8 mouse cellular contexts compared by ENCODE assay signal in genomic region chr12:112184390-112184789, GRCm38 (mm10). TPM values are rescaled to one million over a fixed set of nuclear protein-coding genes. Genes with fewer than 3 reads are reported as not detected.
DNase-seq lines count a peak whose midpoint lies in the region; ATAC-seq and TF ChIP-seq lines count a peak whose summit lies in the region.

No protein-coding gene starts in this region.

- peaks cover 17% of the 10 kb centered on the region for H3K4me1 ChIP-seq in intestine, embryonic 14.5 days (replicated peaks; ENCODE audit: control insufficient read depth, insufficient read depth, low read length)
- H3K4me1 ChIP-seq in liver, embryonic 13.5 days (replicated peaks), result no peaks in the 10 kb centered on the region
- H3K4me1 ChIP-seq in stomach, postnatal 0 days (replicated peaks; ENCODE audit: control insufficient read depth, insufficient read depth), result peaks cover 3% of the 10 kb centered on the region; the same call in 1 of the 2 replicates
- H3K4me1 ChIP-seq in thymus, adult 2 months (replicated peaks; ENCODE audit: control insufficient read depth, insufficient read depth, low read length), result no peaks in the 10 kb centered on the region

- TF ChIP-seq POLR2A in thymus, adult 2 months (IDR thresholded peaks at IDR 0.05; ENCODE audit: control insufficient read depth, extremely low read depth, insufficient read depth, low read length, poor library complexity), result no peak

- peak; percentile 22 for DNase-seq in left cerebral cortex, postnatal 14 days (ENCODE audit: low spot score in 2 of 2)
- DNase-seq in left cerebral cortex, adult 2 months (ENCODE audit: extremely low spot score in 1 of 2, low spot score in 2 of 2), result no peak
- DNase-seq in gastrocnemius, adult 18-20 months (ENCODE audit: low spot score), result peak; percentile 66
- DNase-seq in intestine, embryonic 14.5 days (ENCODE audit: low spot score), result peak; percentile 69
- no peak for DNase-seq in liver, embryonic 13.5 days
- DNase-seq in stomach, postnatal 0 days (ENCODE audit: low spot score), result peak; percentile 24
- DNase-seq in thymus, adult 2 months, result no peak

- no peak overlapping the region for H3K9ac ChIP-seq in intestine, embryonic 14.5 days (ENCODE audit: low read length)
- H3K9ac ChIP-seq in liver, embryonic 13.5 days, result no peak overlapping the region
- H3K9ac ChIP-seq in stomach, postnatal 0 days (ENCODE audit: low read length), result no peak overlapping the region; the same call in 1 of the 2 replicates

- no peaks in the 10 kb centered on the region for H3K9me3 ChIP-seq in intestine, embryonic 14.5 days (ENCODE audit: control insufficient read depth, low read length)
- no peaks in the 10 kb centered on the region for H3K9me3 ChIP-seq in liver, embryonic 13.5 days (replicated peaks)
- no peaks in the 10 kb centered on the region for H3K9me3 ChIP-seq in stomach, postnatal 0 days (ENCODE audit: control insufficient read depth, low read length)

- no peak overlapping the region for H3K4me3 ChIP-seq in left cerebral cortex, adult 2 months
- H3K4me3 ChIP-seq in intestine, embryonic 14.5 days (ENCODE audit: low read depth, low read length), result no peak overlapping the region
- no peak overlapping the region for H3K4me3 ChIP-seq in liver, embryonic 13.5 days (replicated peaks)
- H3K4me3 ChIP-seq in stomach, postnatal 0 days (ENCODE audit: low read depth, low read length), result no peak overlapping the region
- no peak overlapping the region for H3K4me3 ChIP-seq in thymus, adult 2 months (ENCODE audit: control insufficient read depth, insufficient read depth, low read length)

- no peak; the same call in 1 of the 2 replicates for TF ChIP-seq CTCF in left cerebral cortex, adult 2 months (IDR thresholded peaks at IDR 0.05)
- peak; percentile 50 for TF ChIP-seq CTCF in stomach, postnatal 0 days (IDR thresholded peaks at IDR 0.05; ENCODE audit: low read depth)
- TF ChIP-seq CTCF in thymus, adult 2 months (IDR thresholded peaks at IDR 0.05; ENCODE audit: borderline replicate concordance, control insufficient read depth, extremely low read depth, insufficient read depth, low read length, poor library complexity), result no peak

- no peaks in the 10 kb centered on the region for H3K36me3 ChIP-seq in intestine, embryonic 14.5 days (ENCODE audit: control insufficient read depth, insufficient read depth, low read length)
- H3K36me3 ChIP-seq in liver, embryonic 13.5 days, result no peaks in the 10 kb centered on the region
- no peaks in the 10 kb centered on the region for H3K36me3 ChIP-seq in stomach, postnatal 0 days (ENCODE audit: control insufficient read depth, insufficient read depth, low read length)
- H3K36me3 ChIP-seq in thymus, adult 2 months (ENCODE audit: control insufficient read depth, insufficient read depth, low read length), result no peaks in the 10 kb centered on the region

- H3K4me2 ChIP-seq in intestine, embryonic 14.5 days (ENCODE audit: low read length), result no peak overlapping the region
- no peak overlapping the region for H3K4me2 ChIP-seq in liver, embryonic 13.5 days
- no peak overlapping the region for H3K4me2 ChIP-seq in stomach, postnatal 0 days (replicated peaks; ENCODE audit: low read depth)

- H3K27me3 ChIP-seq in intestine, embryonic 14.5 days (replicated peaks; ENCODE audit: control insufficient read depth, insufficient read depth, low read length), result no peaks in the 10 kb centered on the region
- no peaks in the 10 kb centered on the region for H3K27me3 ChIP-seq in liver, embryonic 13.5 days
- H3K27me3 ChIP-seq in stomach, postnatal 0 days (ENCODE audit: control insufficient read depth, insufficient read depth, low read length), result no peaks in the 10 kb centered on the region
- H3K27me3 ChIP-seq in thymus, adult 2 months (ENCODE audit: control insufficient read depth, insufficient read depth, low read length), result no peaks in the 10 kb centered on the region

- intact Hi-C loops in left cerebral cortex, postnatal 14 days (cut with DNase I), result no loop called here
- intact Hi-C loops in left cerebral cortex, adult 2 months (cut with DNase I), result no loop called here

- 31% methylated on average over 3 of the region's 3 CpGs for whole genome bisulfite sequencing in intestine, embryonic 14.5 days
- 24% methylated on average over 3 of the region's 3 CpGs for WGBS in liver, embryonic 13.5 days (ENCODE audit: insufficient replicate concordance)
- 29% methylated on average over 3 of the region's 3 CpGs for WGBS in stomach, postnatal 0 days
- WGBS in thymus, adult 2 months, result 60% methylated on average over 3 of the region's 3 CpGs

- no peak overlapping the region; the same call in 1 of the 2 replicates for H3K27ac ChIP-seq in left cerebral cortex, adult 2 months
- H3K27ac ChIP-seq in intestine, embryonic 14.5 days (ENCODE audit: low read depth), result peak overlapping the region; percentile 65; the same call in 1 of the 2 replicates
- H3K27ac ChIP-seq in liver, embryonic 13.5 days, result no peak overlapping the region
- H3K27ac ChIP-seq in stomach, postnatal 0 days (replicated peaks), result peak overlapping the region; percentile 69
- H3K27ac ChIP-seq in thymus, adult 2 months (ENCODE audit: control insufficient read depth, insufficient read depth, low read length), result no peak overlapping the region

- TF ChIP-seq EP300 in stomach, postnatal 0 days (optimal IDR thresholded peaks at IDR 0.05), result no peak

- ATAC-seq in intestine, embryonic 14.5 days (replicated peaks; ENCODE audit: low FRiP score, low TSS enrichment, low read depth), result 0 out of 2 replicates have a peak, but pooled peaks have one; percentile 10
- ATAC-seq in liver, embryonic 13.5 days (ENCODE audit: low read depth), result peak; percentile 52
- ATAC-seq in stomach, postnatal 0 days (ENCODE audit: low FRiP score, low TSS enrichment), result peak; percentile 56; the same call in 1 of the 2 replicates
- no peak for ATAC-seq in megakaryocyte progenitor cell, adult 5-6 weeks (replicated peaks; ENCODE audit: poor library complexity)

RNA-seq across cellular contexts. Expression of gene Kif26a, which starts 38.4 kb away (rescaled TPM):
- 1 to 10 TPM; 5.8 to 8.1 TPM for total RNA-seq in left cerebral cortex, postnatal 14 days (2021)
- total RNA-seq in left cerebral cortex, adult 2 months (2021), result 1 to 10 TPM; 4.9 to 5.2 TPM
- 1 to 10 TPM; 2.7 to 4.5 TPM for total RNA-seq in gastrocnemius, adult 18-20 months (2021)
- polyA plus RNA-seq in intestine, embryonic 14.5 days (2014; fragmentation: Nextera tagmentation; extraction: Ambion mirVana), result 2.6 and 3.6 TPM in 2 replicates
- polyA plus RNA-seq in liver, embryonic 13.5 days (2015; fragmentation: Nextera tagmentation; extraction: Ambion mirVana), result 0.13 and 0.17 TPM in 2 replicates
- polyA plus RNA-seq in stomach, postnatal 0 days (2015; fragmentation: Nextera tagmentation; extraction: Ambion mirVana), result 0.75 and 0.80 TPM in 2 replicates
- not detected in 2 replicates for total RNA-seq in megakaryocyte progenitor cell, adult 5-6 weeks (2015)
- total RNA-seq in megakaryocyte progenitor cell, adult 5-6 weeks (2017), result not detected in 2 replicates
- polyA plus RNA-seq in thymus, adult 2 months (2012; rRNA removed), result 6.3 and 6.6 TPM in 2 replicates

Comparison
In these comparisons a context has a peak if more than half of its experiments do, and no peak if none do; other contexts are left out.
1. DNase-seq: peak in left cerebral cortex, postnatal 14 days (2 of 2), gastrocnemius, adult 18-20 months (single experiment), intestine, embryonic 14.5 days (single experiment) and stomach, postnatal 0 days (single experiment); none in left cerebral cortex, adult 2 months (0 of 2), liver, embryonic 13.5 days (single experiment) and thymus, adult 2 months (single experiment).
2. H3K27ac ChIP-seq: peak in intestine, embryonic 14.5 days (single experiment) and stomach, postnatal 0 days (single experiment); none in left cerebral cortex, adult 2 months (single experiment), liver, embryonic 13.5 days (single experiment) and thymus, adult 2 months (single experiment).